Mouse (Mus musculus): ENCODE data around the gene Carnmt1. TPM values are rescaled to one million over a fixed set of nuclear protein-coding genes. Genes with fewer than 3 reads are reported as not detected.
A peak's percentile ranks its signal among the peaks of the same experiment; 100 is the strongest.

Gene Carnmt1
- polyA plus RNA-seq (2015; fragmentation: Nextera tagmentation; extraction: Ambion mirVana), result 28.0 and 29.2 TPM in 2 replicates

DNA sequence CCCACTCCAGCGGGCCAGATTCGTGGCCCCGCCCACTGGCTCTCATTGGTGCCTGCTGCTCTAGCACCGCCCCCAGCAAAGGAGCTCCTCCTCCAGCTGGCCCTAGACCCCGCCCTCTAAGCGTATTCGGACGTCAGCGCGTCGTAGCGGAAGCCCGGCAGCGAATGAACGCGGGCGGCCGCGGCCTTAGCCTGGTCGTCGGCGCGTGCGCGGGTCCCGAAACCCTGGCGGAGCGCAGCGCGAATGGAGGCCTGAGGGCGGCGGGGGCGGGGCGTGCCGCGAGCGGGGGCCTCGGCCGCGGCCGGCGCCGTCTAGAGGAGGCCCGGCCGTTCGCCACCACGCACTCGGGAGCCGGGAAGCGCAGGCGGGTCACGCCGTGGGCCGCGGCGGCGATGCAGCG lies at the start of gene Carnmt1:
Gene Carnmt1, plus strand, starts transcription at position 157 of the 400 bp plus-strand sequence.
- Histone ChIP-seq H3K9ac (peak within 1 kb of the TSS; percentile 82), H3K4me1 (peaks cover 30% of the 10 kb centered on the region), H3K4me2 (peak within 1 kb of the TSS; percentile 73), H3K9me3 (no peaks in the 10 kb centered on the region), H3K4me3 (peak within 1 kb of the TSS; percentile 83), H3K27ac (peak within 1 kb of the TSS; percentile 85), H3K27me3 (no peaks in the 10 kb centered on the region), H3K36me3 (no peaks in the 10 kb centered on the region)
- peak; percentile 99 for ATAC-seq (ENCODE audit: borderline replicate concordance, extremely low read depth, low FRiP score, low TSS enrichment)
- under 1% methylated on average over 34 of the region's 58 CpGs for WGBS

DNA sequence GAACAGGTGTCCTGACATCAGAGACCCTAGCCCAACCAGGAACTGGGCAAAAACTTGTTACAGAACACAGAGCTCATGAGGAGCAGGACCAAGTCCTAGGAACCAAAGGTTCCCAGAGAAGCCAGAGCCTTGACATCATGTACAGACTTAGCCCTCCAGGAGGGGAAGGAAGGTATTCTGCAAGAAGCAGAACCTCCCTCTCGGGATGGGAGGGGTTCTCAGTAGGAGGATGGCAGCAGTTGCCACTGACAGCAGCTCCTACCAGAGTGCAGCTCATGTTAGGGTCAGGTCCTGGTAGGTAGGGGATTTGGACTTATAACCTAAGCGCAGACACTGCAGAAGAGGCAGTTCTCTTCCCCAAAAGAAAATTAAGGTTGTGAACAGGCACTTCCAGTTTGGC lies 46.7 kb upstream of the Carnmt1 start:
- Histone ChIP-seq H3K27ac (no peak overlapping the region), H3K9ac (no peak overlapping the region), H3K4me1 (peaks cover under 1% of the 10 kb centered on the region; the same call in 1 of the 2 replicates), H3K9me3 (no peaks in the 10 kb centered on the region), H3K27me3 (no peaks in the 10 kb centered on the region), H3K36me3 (no peaks in the 10 kb centered on the region), H3K4me3 (no peak overlapping the region), H3K4me2 (no peak overlapping the region)
- no peak; the same call in 1 of the 2 replicates for ATAC-seq (ENCODE audit: borderline replicate concordance, extremely low read depth, low FRiP score, low TSS enrichment)
- WGBS, result 80% methylated on average over 2 of the region's 2 CpGs

DNA sequence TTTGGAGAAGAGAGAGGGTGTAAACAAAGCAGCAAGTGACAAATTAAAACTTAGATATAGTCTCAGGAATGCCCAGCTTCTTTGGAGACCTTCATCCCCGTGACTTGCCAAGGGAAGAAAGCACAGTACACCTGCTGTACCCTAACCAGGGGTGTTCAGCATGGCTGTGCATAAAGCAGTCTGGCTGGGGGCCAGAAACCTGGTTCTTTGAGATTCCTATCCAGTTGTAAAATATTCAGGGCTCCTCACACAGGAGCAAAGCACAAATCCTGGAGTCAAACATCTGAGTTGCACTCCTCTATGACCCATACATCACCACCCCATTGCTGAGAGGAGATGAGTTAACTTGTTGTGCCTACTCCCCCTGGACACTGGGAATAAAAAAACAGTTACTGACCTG lies 41.0 kb upstream of the Carnmt1 start:
- Histone ChIP-seq H3K36me3 (no peaks in the 10 kb centered on the region), H3K27ac (no peak overlapping the region), H3K4me3 (no peak overlapping the region), H3K9ac (no peak overlapping the region), H3K4me2 (0 out of 2 replicates have a peak overlapping the region, but pooled peaks have one; percentile 77), H3K27me3 (no peaks in the 10 kb centered on the region), H3K9me3 (no peaks in the 10 kb centered on the region), H3K4me1 (peaks cover 21% of the 10 kb centered on the region)
- 57% methylated on average over 1 of the region's 1 CpGs for WGBS
- ATAC-seq (ENCODE audit: borderline replicate concordance, extremely low read depth, low FRiP score, low TSS enrichment), result no peak

DNA sequence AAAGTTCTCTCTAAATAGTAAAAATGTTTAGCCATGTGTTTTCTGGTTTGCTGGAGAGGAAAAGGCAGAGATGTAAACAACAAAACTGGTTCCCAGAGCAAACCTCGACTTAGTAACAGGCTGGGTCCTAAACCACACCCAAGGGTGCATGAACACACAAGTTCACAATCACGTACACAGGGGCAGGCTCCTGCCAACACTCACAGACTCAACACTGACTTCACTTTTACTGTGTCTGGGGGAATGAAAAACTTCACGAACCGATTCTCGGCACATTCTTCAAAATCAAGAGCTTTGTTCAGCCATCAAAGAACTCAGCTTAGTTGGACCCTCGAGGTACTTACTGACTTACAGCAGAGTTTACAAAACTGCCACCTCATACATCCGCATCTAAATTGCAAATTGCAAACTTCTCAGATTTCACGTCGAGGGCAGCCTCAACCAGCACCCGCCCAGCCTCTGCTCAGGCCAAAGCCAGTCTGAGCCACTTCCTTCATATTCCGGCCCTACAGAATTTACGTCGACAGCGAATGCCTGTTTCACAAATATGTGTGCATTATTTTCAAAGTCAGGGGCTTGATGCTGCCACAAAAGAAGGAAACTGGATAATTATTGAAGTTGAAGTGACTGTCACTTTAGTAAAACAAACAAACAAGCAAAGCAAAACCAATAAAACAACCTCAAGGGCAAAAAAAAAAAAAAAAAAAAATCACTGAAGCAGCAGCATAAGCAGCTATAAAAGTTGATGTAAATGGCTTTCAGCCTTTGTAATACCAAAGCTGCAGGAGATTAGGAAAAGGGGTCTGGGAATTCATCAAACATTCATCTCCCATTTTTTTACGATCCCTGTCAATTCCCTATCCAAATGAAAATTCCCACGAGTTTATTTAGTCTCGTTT lies 40.1 kb upstream of the Carnmt1 start:
- 5% methylated on average over 17 of the region's 17 CpGs for WGBS
- ATAC-seq (ENCODE audit: borderline replicate concordance, extremely low read depth, low FRiP score, low TSS enrichment), result no peak
- Histone ChIP-seq H3K9ac (peak overlapping the region; percentile 77), H3K36me3 (no peaks in the 10 kb centered on the region), H3K4me2 (peak overlapping the region; percentile 77), H3K4me1 (peaks cover 21% of the 10 kb centered on the region), H3K4me3 (peak overlapping the region; percentile 97), H3K27ac (peak overlapping the region; percentile 95; the same call in 1 of the 2 replicates), H3K27me3 (no peaks in the 10 kb centered on the region), H3K9me3 (no peaks in the 10 kb centered on the region)

DNA sequence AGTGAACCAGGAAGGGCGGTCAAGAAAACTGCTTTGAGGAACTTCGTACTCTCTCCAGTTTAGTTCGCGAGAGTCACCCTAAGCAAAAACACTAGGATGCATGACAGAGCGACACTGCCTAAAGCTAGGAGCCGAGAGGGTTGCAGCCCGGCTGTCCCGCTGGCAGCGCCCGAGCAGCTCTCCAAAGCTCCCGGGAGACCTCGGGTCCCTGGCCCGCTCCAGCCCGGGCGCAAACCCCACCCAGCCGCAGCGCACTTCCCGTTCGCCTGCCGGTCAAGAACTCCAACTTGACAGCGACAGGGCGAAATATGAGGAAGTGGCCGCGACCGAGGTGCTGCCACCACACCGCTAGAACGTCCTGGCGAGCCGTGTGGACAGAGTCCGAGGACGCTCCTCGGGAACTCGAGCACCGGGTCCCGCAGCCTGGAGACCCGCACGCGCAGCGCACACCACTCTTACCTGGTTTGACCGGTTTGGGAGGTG lies 39.4 kb upstream of the Carnmt1 start:
- ATAC-seq (ENCODE audit: borderline replicate concordance, extremely low read depth, low FRiP score, low TSS enrichment), result peak; percentile 80
- Histone ChIP-seq H3K27ac (peak overlapping the region; percentile 95), H3K36me3 (no peaks in the 10 kb centered on the region), H3K27me3 (no peaks in the 10 kb centered on the region), H3K9me3 (no peaks in the 10 kb centered on the region), H3K9ac (peak overlapping the region; percentile 77), H3K4me2 (peak overlapping the region; percentile 77), H3K4me3 (peak overlapping the region; percentile 97), H3K4me1 (peaks cover 21% of the 10 kb centered on the region)
- WGBS, result under 1% methylated on average over 40 of the region's 40 CpGs

DNA sequence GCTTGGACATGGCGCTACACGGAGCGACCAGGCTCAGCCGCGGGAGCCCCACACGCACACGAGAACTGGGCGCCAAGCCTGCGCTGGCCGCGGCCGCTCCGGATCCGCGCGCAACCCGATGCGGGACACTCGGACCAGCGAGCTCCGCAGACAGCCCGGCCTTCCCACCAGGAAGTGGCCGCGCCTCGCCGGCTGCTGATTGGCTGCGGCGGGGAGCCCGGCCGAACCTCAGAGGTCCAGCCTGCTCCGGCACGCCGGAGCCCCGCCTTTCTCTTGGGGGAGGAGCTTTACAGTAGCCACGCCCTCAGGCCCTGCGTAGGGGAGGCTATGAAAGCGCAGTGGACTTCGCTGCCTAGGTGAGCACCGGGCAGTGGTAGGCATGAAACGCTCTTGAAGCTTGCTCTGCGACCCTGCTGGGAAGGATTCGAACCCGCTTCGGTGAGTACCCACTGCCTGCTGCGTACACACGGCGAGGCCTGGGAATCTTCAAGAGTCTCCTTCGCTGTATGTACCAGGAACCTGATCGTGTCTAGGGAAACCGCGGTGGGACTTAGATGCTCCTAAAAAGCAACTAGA lies 38.8 kb upstream of the Carnmt1 start, which contains the start of the genes Ostf1 and Nmrk1:
Gene Ostf1, minus strand, starts transcription at position 180 of the 576 bp plus-strand sequence.
Gene Nmrk1, plus strand, starts transcription at position 307 of the 576 bp plus-strand sequence.
- H3K4me1 ChIP-seq, result peaks cover 21% of the 10 kb centered on the region
- peak within 1 kb of the TSS; percentile 77 for H3K4me2 ChIP-seq
- no peaks in the 10 kb centered on the region for H3K9me3 ChIP-seq
- WGBS, result under 1% methylated on average over 51 of the region's 51 CpGs
- peak within 1 kb of the TSS; percentile 77 for H3K9ac ChIP-seq
- peak within 1 kb of the TSS; percentile 97 for H3K4me3 ChIP-seq
- H3K36me3 ChIP-seq, result no peaks in the 10 kb centered on the region
- peak within 1 kb of the TSS; percentile 95 for H3K27ac ChIP-seq
- H3K27me3 ChIP-seq, result no peaks in the 10 kb centered on the region
- ATAC-seq (ENCODE audit: borderline replicate concordance, extremely low read depth, low FRiP score, low TSS enrichment), result peak; percentile 99

DNA sequence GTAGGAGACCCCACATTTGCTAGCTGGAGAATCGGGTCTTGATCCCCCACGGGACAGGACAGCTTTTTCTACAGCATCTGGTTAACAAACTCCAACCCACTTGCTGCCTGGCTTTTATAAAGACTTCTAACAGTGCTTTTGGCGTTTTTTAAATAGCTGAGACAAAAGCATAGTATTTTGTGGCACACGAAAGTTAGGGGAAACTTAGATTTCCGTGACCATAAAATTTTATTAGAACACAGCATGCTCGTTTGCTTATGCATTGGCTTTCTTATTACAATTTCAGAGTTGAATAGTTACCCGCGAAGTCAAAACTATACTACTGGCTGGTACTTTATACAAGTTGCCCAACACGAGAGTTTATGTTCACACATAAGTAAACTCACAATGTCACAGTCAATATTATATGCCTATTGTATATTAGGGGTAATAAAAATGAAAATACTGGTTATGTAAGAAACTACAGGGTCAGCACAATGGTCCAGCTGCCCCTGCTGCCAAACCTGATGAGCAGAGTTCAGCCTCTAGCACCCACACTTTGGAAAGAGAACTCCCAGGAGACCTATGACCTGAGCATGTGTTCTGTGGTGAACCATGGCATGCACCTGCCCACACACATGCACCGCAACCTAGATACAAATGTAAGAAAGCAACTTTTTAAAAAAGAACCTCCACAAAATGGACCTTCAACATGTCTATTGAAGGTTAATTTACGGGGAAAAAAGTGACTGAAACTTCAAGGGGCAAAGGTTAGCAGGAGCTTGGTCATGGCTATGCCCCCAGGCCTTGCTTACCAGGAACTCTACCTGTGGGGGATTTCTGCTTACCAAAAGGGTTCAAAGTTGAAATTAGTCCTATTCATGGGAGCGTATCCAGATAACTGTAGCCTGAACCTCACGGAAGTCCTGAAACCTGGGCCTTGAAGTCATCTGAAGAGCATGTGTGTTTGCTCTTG lies 38.1 kb upstream of the Carnmt1 start:
- H3K27ac ChIP-seq, result no peak overlapping the region
- no peaks in the 10 kb centered on the region for H3K9me3 ChIP-seq
- H3K4me2 ChIP-seq, result peak overlapping the region; percentile 77
- 60% methylated on average over 13 of the region's 13 CpGs for WGBS
- H3K9ac ChIP-seq, result peak overlapping the region; percentile 36; the same call in 1 of the 2 replicates
- peaks cover 21% of the 10 kb centered on the region for H3K4me1 ChIP-seq
- no peak for ATAC-seq (ENCODE audit: borderline replicate concordance, extremely low read depth, low FRiP score, low TSS enrichment)
- peak overlapping the region; percentile 97 for H3K4me3 ChIP-seq
- H3K36me3 ChIP-seq, result no peaks in the 10 kb centered on the region
- no peaks in the 10 kb centered on the region for H3K27me3 ChIP-seq

DNA sequence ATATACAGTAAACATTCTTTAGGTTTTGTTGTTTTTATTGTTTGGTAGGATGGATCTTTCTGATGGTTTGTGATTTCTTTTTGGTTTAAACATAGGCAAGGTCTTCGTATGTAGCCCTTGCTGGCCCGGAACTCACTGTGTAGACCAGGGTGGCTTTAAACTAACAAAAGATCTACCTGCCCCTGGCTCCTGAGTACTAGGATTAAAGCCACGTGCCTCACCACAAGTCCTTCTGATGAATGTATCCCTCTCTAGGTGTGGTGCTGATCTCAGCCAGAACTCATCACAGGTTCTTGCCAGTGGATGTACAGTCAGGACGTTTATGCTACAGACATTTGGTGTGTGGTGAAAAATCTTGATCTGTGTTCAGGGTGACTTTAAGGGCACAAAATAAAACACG lies 32.6 kb upstream of the Carnmt1 start:
- Histone ChIP-seq H3K4me2 (no peak overlapping the region), H3K4me1 (no peaks in the 10 kb centered on the region), H3K9me3 (no peaks in the 10 kb centered on the region), H3K4me3 (no peak overlapping the region), H3K9ac (no peak overlapping the region), H3K36me3 (no peaks in the 10 kb centered on the region), H3K27me3 (no peaks in the 10 kb centered on the region), H3K27ac (no peak overlapping the region)
- WGBS, result 74% methylated on average over 5 of the region's 5 CpGs
- no peak for ATAC-seq (ENCODE audit: borderline replicate concordance, extremely low read depth, low FRiP score, low TSS enrichment)

DNA sequence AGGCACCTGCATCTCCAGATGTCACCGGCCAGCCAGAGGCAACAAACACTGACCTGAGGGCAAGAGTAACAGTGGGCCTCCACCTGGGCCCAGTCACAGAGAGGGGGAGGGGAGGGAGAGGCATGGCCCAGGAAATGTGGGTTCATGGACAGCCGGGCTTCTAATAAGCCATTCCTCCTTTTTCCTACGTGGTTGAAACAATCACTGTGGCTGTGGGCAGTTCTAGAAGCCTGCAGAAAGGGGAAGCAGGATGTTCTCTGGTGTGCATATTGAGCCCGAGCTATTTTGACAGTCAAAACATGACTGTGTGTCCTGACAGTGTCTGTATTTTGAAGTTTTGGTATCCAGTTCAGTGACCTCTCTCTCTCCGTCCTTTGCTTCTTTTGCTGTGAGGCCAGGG lies 31.6 kb upstream of the Carnmt1 start:
- 52% methylated on average over 5 of the region's 5 CpGs for WGBS

DNA sequence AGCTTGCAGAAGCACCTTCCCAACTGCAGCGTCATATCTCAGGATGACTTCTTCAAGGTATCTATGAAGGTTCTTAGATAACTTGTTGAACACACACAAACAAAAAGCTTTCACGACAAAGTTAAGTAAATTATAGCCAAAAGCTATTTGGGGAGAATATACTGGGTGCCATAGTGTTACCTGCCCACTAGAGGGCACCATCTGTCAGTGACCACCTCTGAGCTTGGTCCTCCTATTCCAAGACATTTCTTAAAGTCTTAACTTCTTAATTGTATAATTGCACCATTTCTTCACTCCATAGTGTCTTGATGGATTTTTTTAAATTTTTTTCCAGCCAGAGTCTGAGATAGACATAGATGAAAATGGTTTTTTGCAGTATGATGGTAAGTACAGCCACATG lies 31.0 kb upstream of the Carnmt1 start:
- no peak overlapping the region for H3K4me3 ChIP-seq
- H3K36me3 ChIP-seq, result no peaks in the 10 kb centered on the region
- H3K27me3 ChIP-seq, result no peaks in the 10 kb centered on the region
- 18% methylated on average over 2 of the region's 2 CpGs for WGBS
- no peak overlapping the region for H3K9ac ChIP-seq
- no peak overlapping the region for H3K4me2 ChIP-seq
- no peaks in the 10 kb centered on the region for H3K4me1 ChIP-seq
- no peak for ATAC-seq (ENCODE audit: borderline replicate concordance, extremely low read depth, low FRiP score, low TSS enrichment)
- no peak overlapping the region for H3K27ac ChIP-seq
- H3K9me3 ChIP-seq, result no peaks in the 10 kb centered on the region

More for the DNA sequence above, 31.6 kb upstream of the Carnmt1 start:
- no peaks in the 10 kb centered on the region for H3K9me3 ChIP-seq
- H3K27me3 ChIP-seq, result no peaks in the 10 kb centered on the region
- H3K27ac ChIP-seq, result no peak overlapping the region
- no peaks in the 10 kb centered on the region for H3K4me1 ChIP-seq
- H3K9ac ChIP-seq, result no peak overlapping the region
- H3K4me2 ChIP-seq, result no peak overlapping the region
- no peak overlapping the region for H3K4me3 ChIP-seq
- no peaks in the 10 kb centered on the region for H3K36me3 ChIP-seq
- no peak for ATAC-seq (ENCODE audit: borderline replicate concordance, extremely low read depth, low FRiP score, low TSS enrichment)

DNA sequence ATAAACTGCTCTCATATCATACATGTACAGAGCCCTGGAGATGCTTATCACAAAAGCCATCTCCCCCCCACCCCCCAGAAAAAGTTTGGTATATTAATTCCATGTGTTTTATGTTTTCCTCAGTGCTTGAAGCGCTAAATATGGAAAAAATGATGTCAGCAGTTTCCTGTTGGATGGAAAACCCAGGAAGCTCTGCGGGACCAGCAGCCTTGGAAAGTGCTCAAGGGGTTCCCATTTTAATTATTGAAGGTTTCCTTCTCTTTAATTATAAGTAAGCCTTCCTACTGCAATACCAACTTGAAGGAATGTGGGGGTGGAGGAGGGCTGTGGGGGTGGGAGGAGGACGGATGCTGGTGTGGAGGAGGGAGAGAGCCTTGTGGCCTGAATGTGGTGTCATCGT lies 29.6 kb upstream of the Carnmt1 start:
- no peaks in the 10 kb centered on the region for H3K36me3 ChIP-seq
- no peak overlapping the region for H3K9ac ChIP-seq
- H3K27me3 ChIP-seq, result no peaks in the 10 kb centered on the region
- no peaks in the 10 kb centered on the region for H3K9me3 ChIP-seq
- 66% methylated on average over 4 of the region's 4 CpGs for WGBS
- no peaks in the 10 kb centered on the region for H3K4me1 ChIP-seq
- no peak overlapping the region for H3K27ac ChIP-seq
- H3K4me2 ChIP-seq, result no peak overlapping the region
- no peak overlapping the region for H3K4me3 ChIP-seq
- no peak for ATAC-seq (ENCODE audit: borderline replicate concordance, extremely low read depth, low FRiP score, low TSS enrichment)
